Mouse (Mus musculus) ES-Bruce4 (cell line): ENCODE data around the gene Spatc1l. TPM values are rescaled to one million over a fixed set of nuclear protein-coding genes. Genes with fewer than 3 reads are reported as not detected.

ENCODE experiments used
- H3K27ac ChIP-seq: 2 replicates; pipeline ENCODE4 v1.5.1; 2012; ENCODE audit warnings: low read length, inconsistent platforms; ENCODE audit not compliant: insufficient read depth
- H3K27me3 ChIP-seq: 2 replicates; pipeline ENCODE4 v1.6.1; 2012; ENCODE audit warnings: mild to moderate bottlenecking, low read length, inconsistent platforms; ENCODE audit not compliant: control insufficient read depth, poor library complexity, insufficient read depth, severe bottlenecking
- H3K36me3 ChIP-seq: 2 replicates; pipeline ENCODE4 v1.6.1; 2012; ENCODE audit warnings: inconsistent platforms, mild to moderate bottlenecking, low read length, moderate library complexity; ENCODE audit not compliant: control insufficient read depth, poor library complexity, insufficient read depth, severe bottlenecking
- H3K4me1 ChIP-seq: one replicate; pipeline ENCODE4 v1.8.1; 2011; ENCODE audit warnings: low read length; ENCODE audit not compliant: control insufficient read depth, insufficient read depth
- H3K4me3 ChIP-seq: 2 replicates; pipeline ENCODE4 v1.5.1; 2011; ENCODE audit warnings: low read depth, mild to moderate bottlenecking, low read length
- H3K9ac ChIP-seq: 2 replicates; pipeline ENCODE4 v1.6.1; 2012; ENCODE audit warnings: low read depth, mild to moderate bottlenecking, inconsistent platforms; ENCODE audit not compliant: poor library complexity, severe bottlenecking
- H3K9me3 ChIP-seq: replicated peaks from 2 replicates; pipeline ENCODE4 v1.6.1; 2012; ENCODE audit warnings: mild to moderate bottlenecking, low read length, inconsistent platforms; ENCODE audit not compliant: control insufficient read depth, poor library complexity, insufficient read depth, severe bottlenecking
- CTCF ChIP-seq: IDR thresholded peaks from one replicate; pipeline ENCODE4 v1.8.1; 2011; ENCODE audit warnings: low read depth, low read length
- EP300 ChIP-seq: IDR thresholded peaks from 2 replicates; pipeline ENCODE4 v1.6.1; 2011; ENCODE audit warnings: low read depth, low read length; ENCODE audit not compliant: insufficient read depth
- POLR2A ChIP-seq: IDR thresholded peaks from one replicate; pipeline ENCODE4 v1.8.1; 2011; ENCODE audit warnings: low read length; ENCODE audit not compliant: insufficient read depth
- polyA plus RNA-seq: library from polyadenylated mRNA; stranded (reverse); fragments of >200 nt; gene quantifications from 2 replicates; pipeline ENCODE4 v1.2.4, GENCODE M21; 2011; ENCODE audit warnings: low read depth; ENCODE audit not compliant: missing spikeins, insufficient read depth, insufficient read length

Gene Spatc1l
- polyA plus RNA-seq, 1 experiment: not detected

DNA sequence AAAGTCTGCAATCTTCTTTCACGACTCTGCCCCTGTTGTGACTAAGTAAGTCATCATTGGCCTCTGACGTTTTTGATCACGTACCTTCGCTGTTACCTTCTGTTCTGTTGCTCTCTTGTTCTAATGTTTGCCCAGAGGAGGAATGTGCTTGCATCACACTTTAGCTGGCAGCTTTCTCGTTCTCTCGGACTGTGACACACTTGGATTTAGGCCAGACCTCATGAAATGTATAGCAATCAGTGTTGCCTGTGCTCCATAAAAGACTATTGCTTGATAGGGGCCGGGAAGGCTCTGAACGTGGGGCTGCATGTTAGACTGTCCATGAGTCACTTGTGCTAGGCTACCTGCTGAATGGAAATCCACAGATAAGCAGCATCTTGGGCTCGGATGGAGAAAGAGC lies 24.5 kb upstream of the Spatc1l start:
- H3K36me3 ChIP-seq: peaks cover 43% of the 10 kb centered on the region
- H3K4me1 ChIP-seq: no peaks in the 10 kb centered on the region
- TF ChIP-seq CTCF (no peak), EP300 (no peak), POLR2A (no peak)
- H3K9me3 ChIP-seq: no peaks in the 10 kb centered on the region
- H3K4me3 ChIP-seq: no peak overlapping the region
- H3K9ac ChIP-seq: no peak overlapping the region
- H3K27me3 ChIP-seq: no peaks in the 10 kb centered on the region
- H3K27ac ChIP-seq: no peak overlapping the region

DNA sequence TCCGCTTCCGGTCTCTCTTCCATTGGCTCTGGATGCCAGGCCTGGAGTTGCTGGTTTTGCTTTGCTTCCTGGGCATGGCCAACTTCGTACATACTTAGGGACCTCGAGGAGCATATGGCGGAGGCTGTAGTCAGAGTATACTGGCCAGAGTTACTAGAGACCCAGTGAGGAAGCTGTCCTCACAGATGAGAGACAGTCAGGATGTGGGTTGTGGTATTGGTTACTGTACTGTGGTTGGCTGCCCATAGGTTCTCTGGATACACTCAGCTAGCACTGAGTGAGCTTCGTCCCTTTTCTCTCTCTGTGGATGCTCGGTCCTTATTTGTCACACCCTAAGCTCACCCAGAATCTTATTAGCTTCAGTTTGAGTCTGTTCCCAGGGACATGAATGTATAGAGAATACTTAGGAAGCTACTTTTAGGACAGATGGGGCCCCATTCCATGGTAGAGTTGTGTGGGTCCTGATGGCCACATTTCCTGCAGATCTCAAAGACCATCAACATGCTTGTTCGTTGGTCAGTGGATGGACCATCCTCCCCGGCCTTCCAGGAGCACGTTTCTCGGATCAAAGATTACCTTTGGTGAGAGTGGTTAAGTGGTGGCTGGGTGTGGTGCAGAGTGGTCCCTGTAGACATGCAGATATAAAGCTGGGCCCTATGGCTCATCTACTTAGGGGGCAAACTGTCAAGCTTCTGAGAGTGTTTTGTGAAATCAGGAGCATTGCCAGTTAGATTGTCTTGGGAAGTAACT lies 20.6 kb upstream of the Spatc1l start:
- Histone ChIP-seq H3K9me3 (no peaks in the 10 kb centered on the region), H3K27ac (no peak overlapping the region), H3K9ac (no peak overlapping the region), H3K36me3 (peaks cover 29% of the 10 kb centered on the region), H3K4me1 (no peaks in the 10 kb centered on the region), H3K4me3 (no peak overlapping the region), H3K27me3 (no peaks in the 10 kb centered on the region)
- TF ChIP-seq EP300 (no peak), POLR2A (no peak), CTCF (no peak)

DNA sequence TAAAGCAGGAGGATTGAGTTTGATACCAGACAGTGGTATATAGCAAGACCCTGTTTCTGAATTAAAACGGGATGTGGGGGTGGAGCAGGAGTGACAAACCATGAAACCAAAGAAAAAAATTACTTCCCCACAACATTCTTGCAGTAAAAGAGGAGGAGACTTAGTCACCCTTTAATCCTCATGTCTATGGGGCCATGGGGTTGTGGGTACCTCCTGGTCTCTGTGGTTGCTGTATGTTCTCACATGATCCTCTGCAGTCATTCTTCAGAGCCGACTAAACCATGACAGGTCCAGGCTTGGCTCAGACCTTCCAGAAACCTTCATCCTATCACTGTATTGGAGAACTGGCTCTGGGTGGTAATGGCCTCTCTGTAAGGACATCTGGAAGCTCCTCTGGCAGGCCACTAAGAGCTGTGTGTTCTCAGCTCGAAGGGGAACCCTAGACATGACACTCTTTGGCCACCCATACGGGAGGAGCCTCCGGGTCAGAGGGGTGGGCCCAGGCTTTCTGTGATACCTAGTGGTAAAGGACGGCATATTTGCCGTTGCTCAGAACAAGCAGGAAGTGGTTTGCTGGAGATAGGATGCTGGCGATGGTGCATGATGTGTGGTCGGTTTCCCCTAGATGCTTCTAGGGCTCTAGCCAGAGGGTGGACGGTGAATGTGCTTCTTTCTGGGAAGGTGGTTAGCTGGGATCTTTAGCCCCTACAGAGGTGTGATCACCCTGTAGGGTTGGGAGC lies 19.3 kb upstream of the Spatc1l start:
- Histone ChIP-seq H3K36me3 (peaks cover 31% of the 10 kb centered on the region), H3K27ac (no peak overlapping the region), H3K4me3 (no peak overlapping the region), H3K4me1 (no peaks in the 10 kb centered on the region), H3K9ac (no peak overlapping the region), H3K27me3 (no peaks in the 10 kb centered on the region), H3K9me3 (no peaks in the 10 kb centered on the region)
- TF ChIP-seq EP300: no peak

DNA sequence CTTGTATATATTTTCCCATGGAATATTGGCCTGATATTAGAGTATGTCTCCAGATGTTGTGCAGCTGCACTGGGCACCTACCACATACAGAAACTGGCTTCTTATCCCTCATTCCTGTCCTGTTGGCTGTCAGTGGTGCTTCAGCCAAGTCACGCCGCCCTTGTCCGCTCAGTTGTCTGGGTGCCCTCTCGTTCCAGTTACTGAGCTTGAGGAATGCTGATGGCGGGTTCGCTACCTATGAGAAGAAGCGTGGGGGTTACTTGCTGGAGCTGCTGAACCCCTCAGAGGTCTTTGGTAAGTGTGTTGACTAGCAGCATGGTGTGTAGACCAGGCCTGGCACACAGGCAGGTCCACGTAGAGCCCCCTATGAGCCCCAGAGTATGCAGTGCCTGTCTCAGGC lies 15.5 kb upstream of the Spatc1l start:
- H3K36me3 ChIP-seq: peaks cover 29% of the 10 kb centered on the region
- TF ChIP-seq EP300 (no peak), POLR2A (no peak)
- H3K4me3 ChIP-seq: no peak overlapping the region

DNA sequence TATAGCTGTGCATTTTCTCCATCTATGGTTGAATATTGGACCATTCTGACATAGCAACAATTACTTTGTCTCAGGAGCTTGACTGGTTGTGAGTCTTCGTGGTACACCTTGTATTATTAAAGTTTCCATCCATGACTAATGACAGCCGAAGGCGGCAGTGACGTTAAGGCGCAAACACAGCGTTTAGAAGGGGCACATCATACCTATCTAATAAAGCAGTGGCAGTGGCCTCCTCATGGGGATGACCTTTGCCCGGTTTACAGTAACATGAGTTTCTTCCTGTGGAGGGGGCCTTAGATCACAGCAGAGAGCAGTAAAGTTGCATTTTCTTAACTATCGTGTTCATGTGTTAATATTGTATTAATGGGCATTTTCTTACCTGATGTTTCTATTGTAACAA lies 13.9 kb upstream of the Spatc1l start:
- H3K4me3 ChIP-seq: no peak overlapping the region
- no peaks in the 10 kb centered on the region for H3K4me1 ChIP-seq
- H3K27ac ChIP-seq: no peak overlapping the region
- TF ChIP-seq EP300 (no peak), POLR2A (no peak)
- no peaks in the 10 kb centered on the region for H3K9me3 ChIP-seq
- no peaks in the 10 kb centered on the region for H3K27me3 ChIP-seq
- H3K9ac ChIP-seq: no peak overlapping the region
- peaks cover 29% of the 10 kb centered on the region for H3K36me3 ChIP-seq

More for the DNA sequence above, 15.5 kb upstream of the Spatc1l start:
- Histone ChIP-seq H3K9me3 (no peaks in the 10 kb centered on the region), H3K27me3 (no peaks in the 10 kb centered on the region), H3K4me1 (no peaks in the 10 kb centered on the region), H3K9ac (no peak overlapping the region), H3K27ac (no peak overlapping the region)

DNA sequence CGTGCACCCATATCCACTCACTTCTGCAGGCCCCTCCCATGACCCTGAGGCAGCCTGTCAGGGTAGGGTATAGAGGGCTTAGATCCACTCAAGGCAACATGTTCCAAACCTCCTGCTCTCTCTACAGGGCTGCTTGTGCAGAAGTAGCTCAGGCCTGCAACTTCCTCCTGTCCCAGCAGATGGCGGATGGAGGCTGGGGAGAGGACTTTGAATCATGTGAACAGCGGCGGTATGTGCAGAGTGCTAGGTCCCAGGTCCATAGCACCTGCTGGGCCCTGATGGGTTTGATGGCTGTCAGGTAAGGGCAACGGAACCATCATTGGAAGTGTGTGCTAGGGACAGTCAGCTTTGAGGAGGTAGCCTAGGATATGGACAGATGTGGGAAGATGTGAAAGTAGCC lies 11.6 kb upstream of the Spatc1l start:
- Histone ChIP-seq H3K27ac (no peak overlapping the region), H3K4me1 (no peaks in the 10 kb centered on the region), H3K27me3 (no peaks in the 10 kb centered on the region), H3K4me3 (no peak overlapping the region), H3K9me3 (no peaks in the 10 kb centered on the region), H3K36me3 (peaks cover 30% of the 10 kb centered on the region), H3K9ac (no peak overlapping the region)
- TF ChIP-seq EP300 (no peak), CTCF (peak; percentile 55), POLR2A (no peak)
